Mouse (Mus musculus): ENCODE results near the gene Erlin1. TPM values are rescaled to one million over a fixed set of nuclear protein-coding genes. Genes with fewer than 3 reads are reported as not detected.
A peak's percentile ranks its signal among the peaks of the same experiment; 100 is the strongest.

Gene Erlin1
- polyA plus RNA-seq (2015; fragmentation: Nextera tagmentation; extraction: Ambion mirVana): 19.5 and 20.1 TPM in 2 replicates

DNA sequence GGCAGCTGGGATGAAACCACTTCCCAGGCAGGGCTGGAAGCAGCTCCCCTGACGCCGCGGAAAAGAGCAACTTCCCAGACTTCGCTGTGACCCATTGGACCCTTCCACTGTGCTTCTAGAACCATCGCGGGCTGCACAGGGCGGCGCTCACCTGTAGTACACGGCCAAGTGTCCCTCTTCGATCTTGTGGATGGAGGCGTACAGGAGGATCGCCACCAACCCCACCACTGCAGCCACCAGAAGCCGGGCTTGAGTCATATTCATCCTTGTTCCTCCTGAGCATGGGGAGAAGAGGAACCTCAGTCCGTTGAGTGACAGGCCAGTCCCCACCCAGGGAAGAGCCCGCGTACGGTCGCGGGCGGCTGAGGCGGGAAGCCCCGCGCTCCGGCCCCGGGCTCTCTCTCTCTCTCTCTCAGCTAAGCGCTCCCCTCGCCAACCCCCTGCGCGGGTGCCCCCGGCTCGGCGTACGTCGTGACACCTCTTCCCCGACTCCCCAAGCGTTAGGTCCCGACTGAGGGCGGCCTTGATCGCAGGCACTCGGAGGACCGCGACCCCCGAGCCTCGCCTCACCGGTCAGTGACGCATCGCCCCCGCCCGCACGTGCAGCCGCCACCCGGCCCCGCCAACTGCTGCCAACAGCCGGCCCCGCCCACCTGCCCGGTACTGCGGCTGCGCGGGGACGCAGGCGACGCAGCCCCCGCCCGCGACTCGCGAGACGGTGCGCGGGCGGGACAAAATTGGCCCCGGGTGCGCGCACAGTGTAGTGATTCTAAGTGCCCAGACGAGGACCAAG is at the start of gene Erlin1:
Erlin1 (minus strand) TSS at position 665 of the 793 bp plus-strand sequence.
- Histone ChIP-seq H3K9me3 (no peaks in the 10 kb centered on the region), H3K4me3 (replicated peaks) (peak within 1 kb of the TSS; percentile 63), H3K4me1 (replicated peaks) (peaks cover 19% of the 10 kb centered on the region), H3K4me2 (replicated peaks) (peak within 1 kb of the TSS; percentile 95), H3K27ac (peak within 1 kb of the TSS; percentile 74), H3K36me3 (peaks cover 11% of the 10 kb centered on the region; the same call in 1 of the 2 replicates), H3K9ac (replicated peaks) (peak within 1 kb of the TSS; percentile 80), H3K27me3 (no peaks in the 10 kb centered on the region)
- ATAC-seq: peak; percentile 96
- under 1% methylated on average over 74 of the region's 75 CpGs for WGBS

DNA sequence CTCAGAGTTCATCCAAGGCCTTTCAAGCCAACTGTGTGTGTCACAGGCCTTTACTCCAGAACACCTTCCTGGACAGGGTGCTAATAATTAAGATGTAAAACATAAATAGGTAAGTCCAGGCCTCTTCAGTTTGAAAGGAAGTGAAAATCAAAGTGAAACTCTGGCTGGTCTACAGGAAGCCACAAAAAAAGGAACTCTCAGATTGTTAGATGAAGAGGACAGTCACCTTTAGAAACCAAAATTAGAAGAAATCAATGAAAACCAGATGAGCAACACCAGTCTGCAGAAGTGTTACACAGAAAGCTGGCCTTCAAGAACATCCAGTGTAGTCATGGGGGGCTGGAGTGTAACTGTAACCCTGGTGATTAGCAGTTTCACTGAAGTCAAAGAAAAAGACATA is 48.2 kb upstream of the Erlin1 start:
- H3K4me2 ChIP-seq (replicated peaks): no peak overlapping the region

GRCm38 (mm10) chr19:44111706-44112105 is 42.1 kb upstream of the Erlin1 start:
- no peak overlapping the region for H3K9ac ChIP-seq (replicated peaks)
- ATAC-seq: no peak; the same call in 1 of the 2 replicates
- H3K4me3 ChIP-seq (replicated peaks): no peak overlapping the region
- peaks cover 61% of the 10 kb centered on the region for H3K36me3 ChIP-seq
- 53% methylated on average over 7 of the region's 7 CpGs for WGBS
- H3K27ac ChIP-seq: no peak overlapping the region
- no peak overlapping the region for H3K4me2 ChIP-seq (replicated peaks)
- H3K27me3 ChIP-seq: no peaks in the 10 kb centered on the region
- peaks cover 9% of the 10 kb centered on the region for H3K4me1 ChIP-seq (replicated peaks)
- H3K9me3 ChIP-seq: no peaks in the 10 kb centered on the region

More for the DNA sequence above, 48.2 kb upstream of the Erlin1 start:
- Histone ChIP-seq H3K4me3 (replicated peaks) (no peak overlapping the region), H3K27ac (no peak overlapping the region), H3K4me1 (replicated peaks) (no peaks in the 10 kb centered on the region), H3K36me3 (peaks cover 81% of the 10 kb centered on the region), H3K9me3 (no peaks in the 10 kb centered on the region), H3K9ac (replicated peaks) (no peak overlapping the region), H3K27me3 (no peaks in the 10 kb centered on the region)
- no peak for ATAC-seq

DNA sequence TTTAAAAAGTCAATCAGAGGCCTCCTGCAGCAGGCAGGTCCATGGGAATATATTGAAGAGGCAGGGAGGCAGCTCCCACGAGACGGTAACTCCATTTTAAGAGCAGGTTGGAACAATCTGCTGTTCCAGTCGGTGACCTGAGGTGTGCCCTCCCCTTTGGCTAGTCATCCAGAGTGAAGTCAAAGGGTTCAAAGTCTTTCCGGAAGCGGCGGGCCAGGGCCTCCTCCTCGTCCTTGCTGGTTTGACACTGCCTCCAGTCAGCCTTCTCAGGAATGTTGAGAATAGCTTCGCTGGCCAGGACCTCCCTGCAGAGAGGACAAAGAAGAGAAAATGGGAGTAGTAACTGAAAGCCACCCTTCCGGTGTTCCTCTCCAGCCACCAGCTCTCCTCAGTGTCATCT is 40.8 kb upstream of the Erlin1 start:
- peaks cover 50% of the 10 kb centered on the region for H3K36me3 ChIP-seq
- no peak for ATAC-seq
- H3K9ac ChIP-seq (replicated peaks): no peak overlapping the region
- H3K4me1 ChIP-seq (replicated peaks): peaks cover 22% of the 10 kb centered on the region
- no peak overlapping the region for H3K27ac ChIP-seq
- H3K9me3 ChIP-seq: no peaks in the 10 kb centered on the region
- 90% methylated on average over 9 of the region's 9 CpGs for WGBS
- H3K4me2 ChIP-seq (replicated peaks): no peak overlapping the region
- no peaks in the 10 kb centered on the region for H3K27me3 ChIP-seq
- H3K4me3 ChIP-seq (replicated peaks): no peak overlapping the region

DNA sequence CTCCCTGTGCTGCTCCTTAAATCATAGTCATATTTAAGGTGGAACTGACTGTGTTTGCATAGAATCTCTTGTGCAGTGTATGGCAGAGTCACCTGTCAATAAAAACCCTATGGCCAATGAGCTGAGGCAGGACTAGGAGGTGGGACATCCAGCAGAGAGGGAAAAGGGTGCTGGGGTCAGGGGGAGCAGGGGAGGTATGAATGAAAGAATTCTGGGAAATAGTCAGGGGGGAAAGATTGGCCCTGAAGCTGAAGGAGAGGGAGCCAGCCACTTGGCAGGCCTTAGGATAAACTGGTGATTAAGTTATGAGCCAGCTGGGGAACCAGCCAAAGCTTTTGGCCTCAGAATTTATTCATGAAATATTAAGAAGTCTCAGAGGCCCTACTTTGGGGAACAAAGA is 39.4 kb upstream of the Erlin1 start:
- H3K27ac ChIP-seq: no peak overlapping the region
- no peak overlapping the region for H3K9ac ChIP-seq (replicated peaks)
- peaks cover 33% of the 10 kb centered on the region for H3K4me1 ChIP-seq (replicated peaks)

GRCm38 (mm10) chr19:44107661-44108521 is 38.3 kb upstream of the Erlin1 start:
- H3K27me3 ChIP-seq: no peaks in the 10 kb centered on the region
- H3K9me3 ChIP-seq: no peaks in the 10 kb centered on the region
- 31% methylated on average over 22 of the region's 22 CpGs for WGBS
- ATAC-seq: peak; percentile 64
- H3K4me1 ChIP-seq (replicated peaks): peaks cover 33% of the 10 kb centered on the region
- H3K4me3 ChIP-seq (replicated peaks): peak overlapping the region; percentile 92
- peak overlapping the region; percentile 82 for H3K4me2 ChIP-seq (replicated peaks)
- peaks cover 31% of the 10 kb centered on the region for H3K36me3 ChIP-seq
- peak overlapping the region; percentile 95 for H3K9ac ChIP-seq (replicated peaks)
- peak overlapping the region; percentile 36 for H3K27ac ChIP-seq

More for the DNA sequence above, 39.4 kb upstream of the Erlin1 start:
- peaks cover 40% of the 10 kb centered on the region for H3K36me3 ChIP-seq
- no peaks in the 10 kb centered on the region for H3K9me3 ChIP-seq
- H3K4me2 ChIP-seq (replicated peaks): no peak overlapping the region
- H3K4me3 ChIP-seq (replicated peaks): no peak overlapping the region
- ATAC-seq: no peak
- no peaks in the 10 kb centered on the region for H3K27me3 ChIP-seq

GRCm38 (mm10) chr19:44106831-44107660 is 37.5 kb upstream of the Erlin1 start, which contains the start of gene Chuk:
Gene Chuk, minus strand, starts transcription at chr19:44107480.
- Histone ChIP-seq H3K27ac (peak within 1 kb of the TSS; percentile 80), H3K36me3 (peaks cover 25% of the 10 kb centered on the region), H3K9ac (replicated peaks) (peak within 1 kb of the TSS; percentile 95), H3K4me1 (replicated peaks) (peaks cover 33% of the 10 kb centered on the region), H3K27me3 (no peaks in the 10 kb centered on the region), H3K9me3 (no peaks in the 10 kb centered on the region), H3K4me3 (replicated peaks) (peak within 1 kb of the TSS; percentile 92), H3K4me2 (replicated peaks) (peak within 1 kb of the TSS; percentile 82)
- ATAC-seq: peak; percentile 99
- 1% methylated on average over 67 of the region's 67 CpGs for WGBS

- Histone ChIP-seq H3K36me3 (peaks cover 14% of the 10 kb centered on the region), H3K27me3 (no peaks in the 10 kb centered on the region), H3K9me3 (no peaks in the 10 kb centered on the region), H3K9ac (replicated peaks) (no peak overlapping the region), H3K4me1 (replicated peaks) (peaks cover 33% of the 10 kb centered on the region), H3K4me3 (replicated peaks) (no peak overlapping the region), H3K27ac (no peak overlapping the region), H3K4me2 (replicated peaks) (no peak overlapping the region)
- WGBS: 86% methylated on average over 1 of the region's 1 CpGs
- no peak for ATAC-seq
These were observed 34.8 kb upstream of the Erlin1 start for GRCm38 (mm10) chr19:44104393-44104792.

- no peak overlapping the region for H3K9ac ChIP-seq (replicated peaks)
- H3K4me3 ChIP-seq (replicated peaks): no peak overlapping the region
- H3K4me2 ChIP-seq (replicated peaks): no peak overlapping the region
- ATAC-seq: no peak
- no peaks in the 10 kb centered on the region for H3K9me3 ChIP-seq
- WGBS: 89% methylated on average over 3 of the region's 3 CpGs
- peaks cover 20% of the 10 kb centered on the region for H3K36me3 ChIP-seq
- H3K4me1 ChIP-seq (replicated peaks): peaks cover 30% of the 10 kb centered on the region
- no peaks in the 10 kb centered on the region for H3K27me3 ChIP-seq
- H3K27ac ChIP-seq: no peak overlapping the region
These were observed 33.4 kb upstream of the Erlin1 start for GRCm38 (mm10) chr19:44103001-44103400.

DNA sequence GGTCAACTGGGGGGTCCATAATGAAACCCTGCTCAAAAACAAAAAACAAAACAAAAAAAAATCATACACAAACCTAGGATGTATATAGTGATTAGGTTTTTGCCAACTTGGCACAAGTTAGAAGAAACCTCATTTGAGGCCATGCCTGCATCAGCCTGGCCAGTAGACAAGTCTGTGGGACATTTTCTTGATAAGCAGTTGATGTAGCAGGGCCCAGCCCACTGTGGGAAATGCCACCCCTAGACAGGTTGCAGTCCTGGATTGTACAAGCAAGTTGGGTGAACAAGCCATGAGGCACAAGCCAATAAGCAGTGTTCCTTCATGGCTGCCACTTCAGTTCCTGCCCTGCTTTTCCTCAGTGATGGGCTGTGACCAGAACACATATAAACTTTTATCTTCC is 31.3 kb upstream of the Erlin1 start:
- no peak overlapping the region for H3K4me2 ChIP-seq (replicated peaks)

GRCm38 (mm10) chr19:44086278-44086677 is 16.7 kb upstream of the Erlin1 start:
- Histone ChIP-seq H3K27me3 (no peaks in the 10 kb centered on the region), H3K4me2 (replicated peaks) (no peak overlapping the region), H3K4me1 (replicated peaks) (no peaks in the 10 kb centered on the region), H3K9me3 (no peaks in the 10 kb centered on the region), H3K36me3 (peaks cover 52% of the 10 kb centered on the region), H3K27ac (no peak overlapping the region), H3K4me3 (replicated peaks) (no peak overlapping the region), H3K9ac (replicated peaks) (no peak overlapping the region)
- WGBS: 6% methylated on average over 3 of the region's 3 CpGs
- ATAC-seq: no peak

More for the DNA sequence above, 31.3 kb upstream of the Erlin1 start:
- Histone ChIP-seq H3K27me3 (no peaks in the 10 kb centered on the region), H3K4me3 (replicated peaks) (no peak overlapping the region), H3K9ac (replicated peaks) (no peak overlapping the region), H3K9me3 (no peaks in the 10 kb centered on the region), H3K27ac (no peak overlapping the region), H3K4me1 (replicated peaks) (peaks cover 15% of the 10 kb centered on the region), H3K36me3 (peaks cover 39% of the 10 kb centered on the region)
- no peak for ATAC-seq

Measured in midbrain, embryonic 13.5 days (tissue).